Mouse (Mus musculus) kidney, adult 11 months (tissue): ENCODE measurements around the gene Ctnna3.

ENCODE experiments used
- DNase-seq: peaks from one replicate; pipeline ENCODE4 v3.0.0; 2022

The Ctnna3 gene

GRCm38 (mm10) chr10:63541754-63542153, 111.9 kb downstream of the Ctnna3 start:
- peak; percentile 11 for DNase-seq

DNA sequence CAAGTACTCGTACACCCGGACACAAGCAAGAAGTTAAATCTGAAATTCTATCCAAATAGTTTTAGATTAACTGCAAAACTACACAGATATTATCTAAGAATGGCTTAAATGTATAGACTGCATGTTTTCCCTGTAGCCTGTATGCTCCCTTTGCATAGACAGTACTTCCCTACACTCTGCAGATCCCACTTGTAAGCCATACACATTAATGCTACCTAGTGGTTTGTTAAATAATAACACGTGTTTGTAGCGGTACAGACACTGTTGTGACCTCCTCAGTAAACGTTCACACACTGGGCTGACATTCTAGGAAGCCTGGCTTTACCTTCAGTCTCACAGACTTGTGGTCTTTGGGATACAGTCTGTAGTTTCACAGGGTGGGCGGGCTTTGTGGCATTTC, 112.6 kb downstream of the Ctnna3 start:
- no peak for DNase-seq

GRCm38 (mm10) chr10:63566691-63567090, 136.8 kb downstream of the Ctnna3 start:
- no peak for DNase-seq

DNA sequence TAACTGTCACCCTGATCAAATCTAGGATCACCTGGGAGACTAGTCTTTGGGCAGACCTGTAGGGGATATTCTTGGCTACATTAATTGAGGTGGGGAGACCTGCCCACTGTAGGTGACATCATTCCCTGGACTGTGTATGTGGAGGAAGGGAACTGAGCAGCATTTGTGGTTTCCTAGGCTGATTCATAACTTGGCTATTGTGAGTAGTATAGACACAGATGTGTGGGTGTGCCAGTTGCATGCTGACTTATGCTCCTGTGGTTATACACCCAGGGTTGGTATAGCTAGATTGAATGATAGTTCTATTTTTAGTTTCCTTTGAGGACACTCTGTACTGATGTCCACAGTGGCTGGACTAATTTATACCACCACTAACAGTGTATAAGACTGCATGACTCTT, 141.7 kb downstream of the Ctnna3 start:
- no peak for DNase-seq

DNA sequence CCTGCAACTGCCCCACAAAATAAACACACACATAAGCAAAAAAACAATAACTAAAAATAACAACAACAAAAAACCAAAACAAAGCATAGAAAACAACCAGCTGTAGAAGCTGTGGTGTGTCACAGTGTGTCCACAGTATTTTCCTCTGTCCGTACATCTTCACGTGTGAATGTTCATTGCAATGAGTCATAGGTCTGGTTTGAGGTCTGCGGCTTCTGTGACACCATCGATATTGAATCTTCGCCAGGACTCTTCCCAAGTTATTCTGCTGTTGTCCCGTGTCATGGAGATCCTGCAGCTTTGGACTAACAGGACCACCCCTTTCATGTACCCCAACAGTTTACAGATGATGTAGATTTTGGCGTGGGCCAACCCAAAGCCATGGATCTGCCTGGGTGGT, 143.0 kb downstream of the Ctnna3 start:
- DNase-seq, result no peak

- no peak for DNase-seq
Observed at GRCm38 (mm10) chr10:63574100-63574609, 144.3 kb downstream of the Ctnna3 start.

- peak; percentile 42 for DNase-seq
Observed at GRCm38 (mm10) chr10:63582608-63583007, 152.7 kb downstream of the Ctnna3 start.

GRCm38 (mm10) chr10:63583798-63584374, 154.0 kb downstream of the Ctnna3 start:
- no peak for DNase-seq

DNA sequence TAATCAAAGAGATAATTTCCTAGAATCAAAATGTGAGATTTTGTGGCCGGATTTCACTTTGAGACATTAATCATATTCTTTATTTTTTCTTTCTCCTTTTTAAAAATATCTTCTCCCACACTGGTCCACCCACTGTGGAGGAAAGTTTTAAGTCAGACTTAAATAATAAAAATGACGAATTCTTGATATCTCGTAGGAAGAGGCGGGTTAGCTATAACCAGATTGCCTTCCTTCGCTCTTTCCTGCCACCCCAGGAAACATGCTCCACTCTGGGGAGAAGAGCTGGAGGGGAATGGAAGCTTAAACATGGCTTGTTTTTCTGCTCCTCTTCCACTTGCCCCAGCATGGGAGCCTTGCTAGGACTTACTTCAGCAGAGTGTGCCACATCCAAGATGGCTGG, 169.5 kb downstream of the Ctnna3 start:
- no peak for DNase-seq

GRCm38 (mm10) chr10:63601206-63601605, 171.3 kb downstream of the Ctnna3 start:
- no peak for DNase-seq

DNA sequence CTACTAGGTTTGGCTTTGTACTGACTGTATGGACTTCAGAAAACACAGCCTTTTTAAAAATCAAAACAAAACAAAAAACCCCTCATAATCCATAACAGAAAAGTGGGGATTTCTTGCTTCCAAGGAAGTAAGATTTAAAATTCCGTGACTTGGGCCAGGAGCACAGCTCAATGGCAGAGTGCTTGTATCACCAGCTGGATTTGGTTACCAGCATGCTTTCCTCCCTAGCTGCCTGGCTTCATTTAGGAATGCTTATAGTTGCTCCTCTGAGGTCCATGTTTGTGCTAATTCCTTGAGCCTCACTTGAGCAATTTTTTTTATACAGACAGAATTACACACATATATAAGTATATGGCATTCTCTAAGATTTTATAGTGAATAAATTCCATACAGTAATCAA, 198.6 kb downstream of the Ctnna3 start:
- DNase-seq, result no peak

DNA sequence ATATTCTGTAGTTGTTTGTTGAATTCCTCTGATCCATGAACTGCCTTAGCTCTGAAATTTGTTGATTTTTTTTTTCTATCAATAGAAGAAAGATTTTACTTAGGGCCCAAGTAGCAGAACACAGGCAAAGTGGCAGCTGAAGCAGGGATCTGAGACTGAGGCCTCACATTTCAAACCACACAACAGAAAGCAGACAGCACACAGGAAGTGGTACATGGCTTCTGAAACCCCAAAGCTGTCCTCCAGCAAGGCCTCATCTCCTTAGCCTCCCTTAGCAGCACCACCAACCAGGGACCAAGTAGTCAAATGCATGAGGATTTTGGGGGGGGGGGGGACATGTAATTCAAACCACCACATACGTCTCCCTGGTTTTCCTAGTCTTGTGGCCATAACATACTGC, 204.0 kb downstream of the Ctnna3 start:
- DNase-seq, result no peak

DNA sequence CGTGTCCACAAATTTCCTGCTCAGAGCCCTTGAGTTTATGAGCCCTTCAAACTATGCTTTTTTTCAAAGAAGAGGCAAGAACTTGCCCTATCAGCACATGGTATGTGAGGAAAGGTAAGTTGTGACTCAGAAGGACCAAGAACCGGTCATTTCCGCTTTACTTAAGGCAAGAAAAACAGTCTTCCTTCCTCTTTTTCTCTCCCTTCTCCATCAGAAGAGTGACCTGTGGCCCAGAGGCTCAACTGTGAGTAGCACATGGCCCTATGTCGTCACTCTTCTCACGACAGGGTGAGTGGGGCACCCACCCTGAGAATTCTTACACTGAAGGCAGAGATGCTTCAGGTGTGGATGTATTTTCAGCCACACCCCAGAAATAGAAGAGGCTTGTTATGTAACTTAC, 208.1 kb downstream of the Ctnna3 start:
- DNase-seq, result no peak

- DNase-seq, result no peak
Observed at GRCm38 (mm10) chr10:63647300-63647699, 217.4 kb downstream of the Ctnna3 start.

- no peak for DNase-seq
Observed at GRCm38 (mm10) chr10:63650307-63650706, 220.4 kb downstream of the Ctnna3 start.

- DNase-seq, result no peak
Observed at GRCm38 (mm10) chr10:63652887-63653286, 223.0 kb downstream of the Ctnna3 start.

GRCm38 (mm10) chr10:63653571-63653970, 223.7 kb downstream of the Ctnna3 start:
- DNase-seq, result no peak

- no peak for DNase-seq
Observed at GRCm38 (mm10) chr10:63654560-63654959, 224.7 kb downstream of the Ctnna3 start.

- DNase-seq, result no peak
Observed at GRCm38 (mm10) chr10:63676343-63676742, 246.4 kb downstream of the Ctnna3 start.

DNA sequence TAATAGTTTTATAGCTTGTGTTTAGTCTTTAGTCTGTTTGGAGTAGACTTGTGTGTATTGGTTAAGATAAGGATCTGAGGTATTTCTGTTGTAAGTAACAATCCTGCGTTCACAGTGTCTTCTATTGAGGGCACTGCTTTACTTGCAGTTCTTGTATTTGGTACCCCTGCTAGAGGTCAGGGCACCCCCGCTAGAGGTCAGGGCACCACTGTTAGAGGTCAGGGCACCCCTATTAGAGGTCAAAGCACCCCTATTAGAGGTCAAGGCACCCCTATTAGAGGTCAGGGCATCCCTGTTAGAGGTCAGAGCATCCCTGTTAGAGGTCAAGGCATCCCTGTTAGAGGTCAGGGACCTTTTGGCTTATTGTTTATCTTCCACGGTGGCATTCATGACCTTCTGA, 259.3 kb downstream of the Ctnna3 start:
- DNase-seq, result no peak

GRCm38 (mm10) chr10:63689651-63690050, 259.8 kb downstream of the Ctnna3 start:
- DNase-seq, result no peak

- no peak for DNase-seq
Observed at GRCm38 (mm10) chr10:63692039-63692438, 262.1 kb downstream of the Ctnna3 start.

DNA sequence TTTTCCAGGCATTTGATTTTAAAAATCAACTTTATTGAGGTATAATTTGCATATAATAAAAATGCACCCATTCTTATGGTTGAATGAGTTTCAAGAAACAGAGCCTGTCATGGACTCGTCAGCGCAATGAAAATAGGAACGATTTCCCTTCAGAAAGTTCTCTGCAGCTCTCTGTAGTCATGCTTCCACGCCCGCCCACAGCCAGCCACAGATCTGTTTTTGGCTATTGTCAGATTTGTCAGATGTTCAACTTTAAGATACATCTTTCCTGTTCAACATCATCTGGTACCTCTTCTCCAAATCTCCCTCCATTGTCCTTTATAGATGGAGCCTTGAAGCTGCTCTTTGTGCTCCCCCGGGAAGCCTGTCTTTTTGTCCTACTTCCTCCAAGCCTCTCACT, 280.3 kb downstream of the Ctnna3 start:
- no peak for DNase-seq

- no peak for DNase-seq
Observed at GRCm38 (mm10) chr10:63712530-63712929, 282.6 kb downstream of the Ctnna3 start.

DNA sequence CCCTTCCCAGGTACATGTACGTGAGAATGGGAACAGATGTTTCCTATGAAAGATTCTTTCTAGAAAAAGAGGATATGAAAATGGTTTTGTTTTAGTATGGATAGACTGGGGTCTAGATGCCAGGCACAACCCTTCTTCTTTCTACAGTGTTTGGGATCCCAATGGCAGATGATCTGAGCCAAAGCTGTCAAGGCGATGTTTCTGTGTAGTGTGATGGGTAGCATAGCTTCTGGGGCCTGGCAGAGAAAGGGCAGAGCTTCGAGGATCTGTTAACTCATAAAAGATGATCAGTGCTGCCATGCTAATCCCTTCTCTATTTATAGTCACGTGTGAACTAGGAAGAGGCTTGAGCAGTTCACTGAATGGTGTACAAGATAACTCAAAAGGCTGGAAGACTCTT, 284.3 kb downstream of the Ctnna3 start:
- no peak for DNase-seq
